Mouse (Mus musculus): Measurements from ENCODE around the gene Mrpl2.

Gene Mrpl2

GRCm38 (mm10) chr17:46645561-46646321 is at the start of gene Mrpl2, which contains the start of gene Klc4:
Gene Mrpl2 (plus strand): TSS chr17:46646229.
Gene Klc4 (minus strand): TSS chr17:46646022.
- peak; percentile 96 for DNase-seq (ENCODE audit: low read depth, low spot score)

- DNase-seq (ENCODE audit: low read depth, low spot score): no peak
These were observed 48.1 kb upstream of the Mrpl2 start for GRCm38 (mm10) chr17:46597956-46598355.

GRCm38 (mm10) chr17:46598963-46599362 is 47.1 kb upstream of the Mrpl2 start:
- DNase-seq (ENCODE audit: low read depth, low spot score): no peak

DNA sequence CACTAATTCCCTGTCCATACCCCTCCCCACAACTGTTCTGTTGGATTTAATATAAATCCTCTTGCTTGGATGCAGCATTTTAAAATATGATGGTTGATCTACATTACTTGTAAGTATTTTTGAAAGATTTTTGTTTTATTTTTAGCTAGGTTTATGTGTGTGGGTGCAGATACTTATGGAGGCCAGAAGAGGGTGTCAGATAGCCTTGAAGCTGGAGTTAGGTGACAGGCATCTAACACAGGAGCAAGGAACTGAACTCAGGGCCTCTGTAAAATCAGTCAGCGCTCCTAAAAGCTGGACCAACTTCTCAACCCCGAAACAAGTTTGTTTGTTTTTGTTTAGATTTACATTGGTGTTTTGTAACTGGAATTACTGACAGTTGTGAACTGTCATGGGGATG is 45.5 kb upstream of the Mrpl2 start:
- no peak for DNase-seq (ENCODE audit: low read depth, low spot score)

GRCm38 (mm10) chr17:46602212-46602611 is 43.8 kb upstream of the Mrpl2 start:
- DNase-seq (ENCODE audit: low read depth, low spot score): no peak

DNA sequence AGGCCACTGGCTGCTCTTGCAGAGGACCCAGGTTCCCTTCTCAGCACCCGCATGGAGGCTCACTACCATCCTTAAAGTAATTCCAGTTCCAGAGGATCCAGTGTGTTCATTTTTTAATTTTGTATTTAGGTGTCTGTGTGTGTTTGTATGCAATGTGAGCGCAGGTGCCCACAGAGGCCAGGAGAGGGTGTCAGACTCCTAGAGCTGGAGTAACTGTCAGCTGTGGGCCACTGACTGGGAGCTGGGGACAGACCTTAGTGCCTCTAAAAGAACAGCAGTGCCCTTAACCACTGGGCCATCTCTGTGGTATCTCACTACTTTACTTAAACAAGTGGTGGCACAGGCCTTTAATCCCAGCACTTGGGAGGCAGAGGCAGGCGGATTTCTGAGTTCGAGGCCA is 42.8 kb upstream of the Mrpl2 start:
- no peak for DNase-seq (ENCODE audit: low read depth, low spot score)

DNA sequence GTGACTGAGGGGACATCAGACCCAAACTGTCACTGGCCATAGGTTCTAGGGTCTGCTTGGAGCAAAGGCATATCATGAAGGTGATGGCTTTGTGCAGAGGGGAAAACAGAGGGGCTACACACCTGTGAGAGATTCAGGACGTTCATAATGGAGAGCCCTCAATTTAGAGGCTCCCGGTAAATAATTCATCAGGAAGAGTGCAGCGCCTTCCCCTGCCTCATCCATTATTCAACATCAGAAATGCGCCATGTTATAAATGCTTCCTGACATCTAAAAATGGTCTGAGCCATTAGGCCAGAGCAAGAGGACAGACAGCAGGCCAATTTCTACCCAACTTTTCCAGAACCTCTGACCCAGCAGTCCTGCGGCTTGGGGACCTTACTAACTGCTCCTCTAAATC is 40.9 kb upstream of the Mrpl2 start:
- DNase-seq (ENCODE audit: low read depth, low spot score): no peak

GRCm38 (mm10) chr17:46605987-46606386 is 40.0 kb upstream of the Mrpl2 start:
- no peak for DNase-seq (ENCODE audit: low read depth, low spot score)

DNA sequence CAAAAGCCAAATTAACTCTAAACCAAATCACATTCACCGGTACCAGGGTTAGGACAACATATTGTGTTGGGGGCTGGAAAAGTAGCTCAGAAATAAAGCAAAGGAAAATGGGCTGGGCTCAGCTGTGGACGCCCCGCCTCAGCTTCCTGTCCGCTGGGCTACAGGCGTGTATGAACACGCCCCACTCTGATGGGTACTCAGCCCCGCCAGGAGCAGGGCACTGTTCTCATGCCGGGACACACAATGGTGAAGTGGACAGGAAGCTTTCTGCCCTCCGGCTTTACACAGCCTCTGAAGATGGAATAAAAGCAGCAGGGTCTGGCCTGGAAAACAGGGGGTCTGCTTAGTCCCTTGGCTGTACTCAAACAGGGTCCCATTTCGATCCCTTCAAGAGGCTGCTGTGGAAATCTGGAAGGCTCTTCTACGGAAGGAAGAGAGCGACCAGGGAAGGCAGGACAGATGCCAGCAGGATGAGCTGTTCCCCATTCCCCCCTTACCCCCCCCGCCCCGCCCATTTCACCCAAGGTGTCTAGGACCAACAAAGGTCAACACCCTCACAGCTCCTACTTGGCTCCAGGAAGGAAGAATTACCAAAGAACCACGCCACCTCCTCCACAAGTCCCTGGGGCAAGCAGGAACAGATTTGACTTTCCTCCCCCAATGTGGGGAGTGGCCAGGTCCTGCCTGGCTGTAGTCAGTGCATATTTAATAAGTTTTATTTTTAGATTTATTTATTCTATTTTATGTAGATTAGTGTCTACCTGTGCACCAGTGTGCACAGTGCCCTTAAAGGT is 36.1 kb upstream of the Mrpl2 start:
- no peak for DNase-seq (ENCODE audit: low read depth, low spot score)

DNA sequence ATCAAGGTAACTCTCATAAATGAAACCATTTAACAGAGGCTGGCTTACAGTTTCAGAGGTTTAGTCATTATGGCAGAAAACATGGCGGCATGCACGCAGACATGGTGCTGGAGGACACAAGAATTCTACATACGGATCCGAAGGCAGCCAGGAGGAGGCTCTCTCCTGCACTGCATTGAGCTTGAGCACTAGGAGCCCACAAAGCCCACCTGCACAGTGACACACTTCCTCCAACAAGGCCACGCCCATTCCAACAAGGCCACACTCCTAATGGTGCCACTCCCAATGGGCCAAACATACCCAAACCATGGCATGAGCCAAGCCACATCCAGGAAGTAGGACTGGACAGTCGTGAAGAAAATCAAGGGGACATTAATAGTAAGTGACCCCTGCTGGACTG is 34.7 kb upstream of the Mrpl2 start:
- DNase-seq (ENCODE audit: low read depth, low spot score): no peak

GRCm38 (mm10) chr17:46612189-46612588 is 33.8 kb upstream of the Mrpl2 start:
- no peak for DNase-seq (ENCODE audit: low read depth, low spot score)

DNA sequence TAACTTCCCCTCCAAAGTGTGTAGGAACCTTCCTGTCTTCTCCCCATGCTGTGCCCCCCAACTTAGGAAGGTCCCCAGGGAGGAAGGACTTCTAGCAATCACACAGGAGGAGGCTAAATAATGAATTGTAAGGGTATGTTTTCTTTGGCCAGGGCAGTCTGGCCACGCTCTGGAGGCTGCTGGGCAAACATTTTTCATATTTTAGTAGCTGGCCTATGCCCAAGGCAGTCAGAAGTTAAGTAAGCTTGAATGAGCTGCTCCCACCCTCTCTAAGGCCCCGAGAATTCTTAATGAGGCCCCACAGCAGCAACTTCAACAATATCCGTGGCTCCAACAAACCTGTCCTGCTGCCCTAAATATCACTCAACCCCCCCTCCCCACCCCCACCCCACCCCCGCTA is 33.2 kb upstream of the Mrpl2 start:
- DNase-seq (ENCODE audit: low read depth, low spot score): no peak

GRCm38 (mm10) chr17:46613229-46613628 is 32.8 kb upstream of the Mrpl2 start:
- no peak for DNase-seq (ENCODE audit: low read depth, low spot score)

DNA sequence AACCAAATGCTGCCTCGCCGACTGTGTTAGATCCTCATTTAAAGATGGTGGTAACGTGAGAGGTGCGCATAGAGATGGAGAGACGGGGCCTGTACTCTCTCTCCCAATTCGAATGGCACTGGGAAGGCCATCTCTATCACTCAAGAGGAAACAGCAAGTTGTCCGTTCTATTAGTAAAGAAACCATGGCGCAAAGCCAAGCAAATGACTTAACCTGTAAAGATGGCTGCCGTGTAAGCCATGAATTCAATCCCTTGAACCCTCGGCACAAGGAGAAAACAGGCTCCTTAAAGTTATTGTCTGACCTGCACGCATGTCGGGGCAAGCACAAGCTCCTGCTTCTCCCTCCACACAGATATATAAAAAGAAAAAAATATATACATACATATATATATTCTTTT is 28.2 kb upstream of the Mrpl2 start:
- no peak for DNase-seq (ENCODE audit: low read depth, low spot score)

- no peak for DNase-seq (ENCODE audit: low read depth, low spot score)
These were observed 27.6 kb upstream of the Mrpl2 start for GRCm38 (mm10) chr17:46618394-46618768.

DNA sequence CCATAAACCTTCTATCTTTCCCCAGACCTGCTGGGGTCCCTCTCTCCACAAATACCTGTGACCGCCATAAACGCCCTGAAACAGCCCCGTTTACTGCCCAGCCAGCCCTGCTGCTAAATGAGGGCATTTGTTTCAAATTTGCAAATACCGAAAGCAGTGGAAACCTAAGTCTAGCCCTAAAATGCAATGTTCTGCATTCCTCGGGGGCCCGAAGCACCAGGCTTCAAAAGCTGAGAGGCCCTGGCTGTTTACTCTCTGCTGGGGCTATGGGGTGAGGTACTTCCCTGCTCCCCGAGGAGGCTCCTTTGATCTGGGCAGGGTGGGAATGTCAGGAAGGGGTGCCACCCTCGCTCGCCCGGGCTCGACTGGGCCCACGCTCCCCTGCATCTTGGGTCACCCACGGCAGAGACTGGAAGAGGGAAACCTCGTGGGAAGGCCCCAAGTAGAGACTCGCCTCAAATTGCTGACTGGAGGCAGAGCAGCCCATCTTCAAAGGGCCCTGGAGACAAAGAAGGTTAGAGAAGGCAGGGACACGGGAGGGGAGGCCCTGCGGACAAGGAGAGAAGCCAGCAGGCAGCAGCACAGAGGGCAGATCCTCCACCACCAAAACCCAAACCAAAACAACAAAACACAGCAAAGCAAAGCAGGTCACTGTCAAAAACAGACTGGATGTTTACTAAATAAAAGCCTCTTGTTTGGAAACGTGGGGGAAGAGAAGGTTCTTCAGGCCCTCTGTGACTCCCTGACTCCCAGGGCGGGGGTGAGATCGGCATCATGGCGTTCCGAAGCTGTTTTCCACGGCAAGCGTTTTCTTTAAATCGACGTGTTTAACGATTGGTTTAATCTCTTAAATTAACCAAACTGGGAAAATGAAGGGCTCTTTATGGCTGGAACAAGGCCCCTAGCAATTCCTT is 27.0 kb upstream of the Mrpl2 start:
- DNase-seq (ENCODE audit: low read depth, low spot score): no peak

DNA sequence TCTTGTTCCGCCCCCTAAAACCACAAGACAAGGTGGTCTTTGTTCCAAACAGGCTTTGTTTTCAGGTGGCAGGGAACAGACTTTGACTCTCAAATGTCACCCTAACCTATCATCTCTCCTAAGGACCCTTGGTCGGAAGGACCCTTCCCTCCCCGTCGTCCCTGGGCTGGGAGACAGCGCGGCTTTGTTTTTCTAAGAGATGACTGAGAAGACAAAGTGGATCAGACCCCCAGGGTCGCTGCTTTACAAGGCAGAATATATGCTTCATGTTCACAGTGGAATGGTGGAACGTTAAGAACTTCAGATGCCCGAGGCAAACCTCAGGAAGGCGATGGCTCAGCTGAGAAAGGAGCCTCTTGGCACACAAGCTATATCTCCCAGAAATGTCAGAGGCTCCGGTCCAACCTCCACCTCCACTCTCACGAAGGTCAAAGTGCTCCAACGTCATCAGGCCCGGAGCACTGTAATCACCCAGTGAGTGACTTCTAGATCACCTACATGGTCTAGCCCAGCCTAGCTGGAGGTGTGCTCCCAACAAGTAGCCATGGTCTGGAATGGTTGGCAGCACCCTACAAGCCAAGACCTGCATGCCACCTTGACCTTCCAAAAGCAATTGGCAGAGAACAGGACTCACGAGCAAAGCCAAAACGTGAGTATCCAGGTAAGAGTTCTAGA is 26.2 kb upstream of the Mrpl2 start:
- no peak for DNase-seq (ENCODE audit: low read depth, low spot score)

DNA sequence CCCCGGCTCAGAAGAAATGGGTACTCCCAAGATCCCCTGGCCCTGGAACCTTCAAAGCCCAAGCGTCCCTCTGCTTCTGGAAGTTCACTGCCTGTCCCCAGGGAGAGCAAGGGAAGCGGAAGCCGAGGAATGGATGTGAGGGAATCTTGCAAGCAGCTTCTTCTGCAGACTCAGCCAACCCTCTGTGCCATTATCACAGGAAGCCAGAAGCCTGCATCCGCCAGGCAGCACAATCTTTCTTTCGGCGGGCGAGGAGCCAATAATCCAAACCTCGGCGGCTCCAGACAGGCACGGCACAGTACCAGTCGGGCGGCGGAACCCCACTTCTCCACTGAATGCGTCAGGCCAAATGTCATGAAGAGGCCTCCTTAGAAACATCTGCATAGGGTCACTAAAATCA is 24.7 kb upstream of the Mrpl2 start:
- no peak for DNase-seq (ENCODE audit: low read depth, low spot score)

- DNase-seq (ENCODE audit: low read depth, low spot score): no peak
These were observed 23.8 kb upstream of the Mrpl2 start for GRCm38 (mm10) chr17:46622269-46622668.

DNA sequence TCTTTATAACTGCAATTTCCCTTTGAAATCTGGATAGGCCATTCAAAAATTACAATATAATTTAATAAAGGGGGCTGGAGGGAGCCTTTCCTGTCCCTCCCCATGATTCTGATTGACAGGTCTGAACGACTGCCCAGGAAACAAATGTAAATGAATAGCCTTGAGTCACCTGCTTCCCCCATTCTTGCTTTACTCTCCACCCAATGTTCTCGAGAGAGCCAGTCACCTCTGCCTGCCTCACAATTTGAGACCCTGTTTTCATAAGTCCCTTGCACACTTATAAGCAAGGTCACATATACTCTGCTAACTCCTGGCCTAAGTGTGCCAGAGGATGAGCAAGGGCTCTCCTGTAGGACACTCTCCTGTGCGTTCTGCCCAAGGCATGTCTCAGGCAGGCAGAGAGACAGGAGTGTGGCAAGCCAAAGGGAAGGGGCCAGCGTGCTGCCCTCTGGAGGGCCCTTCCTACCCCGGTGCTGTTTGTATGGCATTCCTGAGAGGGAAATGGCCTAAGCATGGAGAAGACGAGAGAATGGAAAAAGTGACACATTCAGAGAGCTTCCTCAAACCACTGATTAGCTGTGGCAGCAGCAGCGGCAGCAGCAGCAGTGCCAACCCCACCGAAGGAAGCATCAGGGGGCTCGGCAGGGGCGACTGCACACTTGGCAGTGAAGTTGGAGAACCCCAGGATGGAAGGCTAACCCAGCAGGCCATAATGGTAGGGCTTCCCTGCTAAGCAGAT is 22.0 kb upstream of the Mrpl2 start:
- DNase-seq (ENCODE audit: low read depth, low spot score): no peak

- DNase-seq (ENCODE audit: low read depth, low spot score): no peak
These were observed 21.4 kb upstream of the Mrpl2 start for GRCm38 (mm10) chr17:46624598-46624997.
